Mouse (Mus musculus) lung, embryonic 14.5 days (tissue): Measurements from ENCODE around the gene Cux2. TPM values are rescaled to one million over a fixed set of nuclear protein-coding genes. Genes with fewer than 3 reads are reported as not detected.

Experiments
- ATAC-seq: fragments of 200-750 bp; cut with Nextera tagmentation; 2 replicates; pipeline ENCODE4 v1.8.0; 2017; ENCODE audit warnings: mild to moderate bottlenecking, moderate TSS enrichment, moderate library complexity; ENCODE audit not compliant: insufficient read depth
- DNase-seq: peaks from one replicate; pipeline ENCODE4 v3.0.0-alpha.2; 2015
- H3K27ac ChIP-seq: fragments of 300-500 bp; sonication (generic); 2 replicates; pipeline ENCODE4 v1.5.1; 2014; ENCODE audit warnings: low read depth, mild to moderate bottlenecking, moderate library complexity
- H3K27me3 ChIP-seq: fragments of 300-500 bp; sonication (generic); 2 replicates; pipeline ENCODE4 v1.6.1; 2014; ENCODE audit warnings: low read length, control low read depth; ENCODE audit not compliant: insufficient read depth
- H3K36me3 ChIP-seq: fragments of 300-500 bp; sonication (generic); 2 replicates; pipeline ENCODE4 v1.6.1; 2014; ENCODE audit warnings: control low read depth; ENCODE audit not compliant: insufficient read depth
- H3K4me1 ChIP-seq: fragments of 300-500 bp; sonication (generic); 2 replicates; pipeline ENCODE4 v1.6.1; 2014; ENCODE audit warnings: antibody characterized with exemption, control low read depth; ENCODE audit not compliant: insufficient read depth
- H3K4me2 ChIP-seq: fragments of 300-500 bp; sonication (generic); 2 replicates; pipeline ENCODE4 v1.6.1; 2014; ENCODE audit warnings: mild to moderate bottlenecking
- H3K4me3 ChIP-seq: fragments of 300-500 bp; sonication (generic); 2 replicates; pipeline ENCODE4 v1.5.1; 2014; ENCODE audit warnings: low read depth, low read length
- H3K9ac ChIP-seq: fragments of 300-500 bp; sonication (generic); 2 replicates; pipeline ENCODE4 v1.6.1; 2014
- H3K9me3 ChIP-seq: fragments of 300-500 bp; sonication (generic); 2 replicates; pipeline ENCODE4 v1.6.1; 2016; ENCODE audit warnings: low read depth, low read length, control low read depth
- CTCF ChIP-seq: IDR thresholded peaks from 2 replicates; pipeline ENCODE4 v1.5.1; 2016; ENCODE audit warnings: antibody characterized with exemption, low read depth
- WGBS: fragments of 180-500 bp; shearing (Covaris S2); extraction: QIAGEN DNeasy Blood & Tissue Kit; methylation state at CpG from one replicate; pipeline ENCODE4 v1.1.7; 2014; 5-methylcytosine and 5-hydroxymethylcytosine counted together
- polyA plus RNA-seq: library from polyadenylated mRNA; unstranded; fragments of >200 nt; fragmentation: Nextera tagmentation; extraction: Ambion mirVana; gene quantifications from 2 replicates; pipeline ENCODE4 v1.2.1, GENCODE M21; 2014

The Cux2 gene
- polyA plus RNA-seq, 1 experiment from 2014 or later: 4.0 TPM

DNA sequence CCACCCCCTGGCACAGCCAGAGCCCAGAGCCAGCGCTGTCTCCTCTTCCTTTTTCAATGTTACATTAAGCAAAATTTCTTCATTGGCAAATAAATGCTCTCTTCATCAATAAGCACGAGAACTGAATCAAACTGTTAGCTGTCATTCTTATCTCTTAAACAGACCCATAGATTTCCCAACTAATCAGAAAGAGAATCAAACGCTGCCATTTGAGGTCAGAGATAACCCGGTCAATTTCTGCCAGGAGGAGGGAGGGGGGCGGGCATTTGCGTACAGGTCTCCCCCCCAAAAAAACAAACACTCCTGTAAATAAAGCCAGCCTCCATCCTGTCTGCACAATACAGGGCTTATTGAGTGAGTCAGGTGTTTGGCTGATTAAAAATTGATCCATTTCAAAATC, 33.2 kb downstream of the Cux2 start:
- H3K27ac ChIP-seq: no peak overlapping the region
- H3K9ac ChIP-seq: no peak overlapping the region
- H3K36me3 ChIP-seq: no peaks in the 10 kb centered on the region
- H3K4me3 ChIP-seq: no peak overlapping the region
- DNase-seq (no peak), ATAC-seq (no peak)
- no peaks in the 10 kb centered on the region for H3K4me1 ChIP-seq
- H3K9me3 ChIP-seq: no peaks in the 10 kb centered on the region
- no peak overlapping the region for H3K4me2 ChIP-seq
- TF ChIP-seq CTCF: no peak
- no peaks in the 10 kb centered on the region for H3K27me3 ChIP-seq
- 53% methylated on average over 6 of the region's 6 CpGs for WGBS

DNA sequence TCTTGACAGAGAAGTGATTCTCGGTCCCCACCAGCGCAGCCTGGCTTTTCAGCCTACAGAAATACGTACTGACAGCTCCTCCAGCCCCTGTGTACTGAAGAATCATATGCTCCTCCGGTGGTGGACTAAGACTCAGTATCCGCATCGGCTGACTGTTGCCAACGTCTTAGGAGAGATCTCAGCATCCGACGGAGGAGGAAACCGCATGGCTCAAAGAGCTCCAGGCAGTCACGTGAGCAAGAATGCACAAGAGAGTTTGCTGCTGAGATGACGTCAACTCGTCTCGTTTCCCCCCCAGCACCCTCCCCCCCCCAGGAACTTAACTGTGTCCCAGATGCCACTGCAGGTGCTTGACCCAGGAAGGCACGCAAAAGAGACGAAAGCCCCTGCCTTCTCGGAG, 34.8 kb downstream of the Cux2 start:
- H3K4me1 ChIP-seq: no peaks in the 10 kb centered on the region
- ATAC-seq (no peak), DNase-seq (no peak)
- no peak overlapping the region for H3K9ac ChIP-seq
- TF ChIP-seq CTCF: no peak
- no peaks in the 10 kb centered on the region for H3K27me3 ChIP-seq
- H3K4me3 ChIP-seq: no peak overlapping the region
- H3K36me3 ChIP-seq: no peaks in the 10 kb centered on the region
- no peak overlapping the region for H3K4me2 ChIP-seq
- no peaks in the 10 kb centered on the region for H3K9me3 ChIP-seq
- no peak overlapping the region for H3K27ac ChIP-seq
- 74% methylated on average over 17 of the region's 17 CpGs for WGBS

DNA sequence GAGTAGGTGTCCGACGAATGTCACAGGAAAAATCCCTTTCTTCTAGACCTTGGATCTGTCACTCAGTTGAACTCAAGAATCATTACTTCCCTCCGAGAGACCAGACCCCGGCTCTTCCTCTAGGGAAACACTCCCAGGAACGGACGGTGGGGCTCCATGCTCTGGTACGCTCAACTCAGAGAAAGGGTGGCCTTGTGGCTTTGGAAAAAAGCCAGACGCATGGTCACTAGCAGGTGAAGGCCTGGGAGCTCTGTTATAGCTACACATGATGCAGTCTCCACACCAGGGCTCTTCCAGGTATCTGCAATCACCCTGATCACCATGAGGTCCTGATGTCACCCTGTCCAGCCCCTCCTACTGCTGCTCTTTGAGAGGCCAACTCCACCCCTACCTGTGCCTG, 35.2 kb downstream of the Cux2 start:
- no peak for TF ChIP-seq CTCF
- Histone ChIP-seq H3K4me2 (no peak overlapping the region), H3K27me3 (no peaks in the 10 kb centered on the region), H3K9ac (no peak overlapping the region), H3K36me3 (no peaks in the 10 kb centered on the region), H3K27ac (no peak overlapping the region), H3K9me3 (no peaks in the 10 kb centered on the region), H3K4me1 (no peaks in the 10 kb centered on the region), H3K4me3 (no peak overlapping the region)
- ATAC-seq (no peak), DNase-seq (no peak)
- 77% methylated on average over 8 of the region's 8 CpGs for WGBS

DNA sequence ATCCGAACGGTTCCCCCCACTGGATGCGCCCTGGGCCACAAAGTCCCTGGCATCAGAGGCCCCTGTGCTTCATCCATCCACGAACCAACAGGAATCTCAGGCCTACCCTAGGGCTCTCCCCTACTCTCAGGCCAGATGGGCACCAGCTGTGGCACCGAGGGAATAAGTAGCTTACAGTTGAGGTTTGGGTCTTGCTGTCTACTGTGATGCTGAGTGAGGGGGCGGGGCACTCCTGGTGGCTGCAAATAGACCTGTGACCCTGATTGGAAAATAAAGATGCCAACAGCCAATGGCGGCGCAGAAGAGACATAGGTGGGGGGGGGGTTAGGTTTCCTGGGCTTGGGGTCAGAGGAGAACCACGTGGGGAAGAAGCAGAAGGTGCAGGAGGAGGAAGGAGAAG, 38.6 kb downstream of the Cux2 start:
- Histone ChIP-seq H3K27ac (no peak overlapping the region), H3K36me3 (no peaks in the 10 kb centered on the region), H3K9ac (no peak overlapping the region), H3K4me2 (no peak overlapping the region), H3K4me1 (no peaks in the 10 kb centered on the region), H3K4me3 (no peak overlapping the region), H3K9me3 (no peaks in the 10 kb centered on the region), H3K27me3 (no peaks in the 10 kb centered on the region)
- no peak for DNase-seq
- 29% methylated on average over 9 of the region's 9 CpGs for WGBS
- no peak for TF ChIP-seq CTCF
- ATAC-seq: no peak

DNA sequence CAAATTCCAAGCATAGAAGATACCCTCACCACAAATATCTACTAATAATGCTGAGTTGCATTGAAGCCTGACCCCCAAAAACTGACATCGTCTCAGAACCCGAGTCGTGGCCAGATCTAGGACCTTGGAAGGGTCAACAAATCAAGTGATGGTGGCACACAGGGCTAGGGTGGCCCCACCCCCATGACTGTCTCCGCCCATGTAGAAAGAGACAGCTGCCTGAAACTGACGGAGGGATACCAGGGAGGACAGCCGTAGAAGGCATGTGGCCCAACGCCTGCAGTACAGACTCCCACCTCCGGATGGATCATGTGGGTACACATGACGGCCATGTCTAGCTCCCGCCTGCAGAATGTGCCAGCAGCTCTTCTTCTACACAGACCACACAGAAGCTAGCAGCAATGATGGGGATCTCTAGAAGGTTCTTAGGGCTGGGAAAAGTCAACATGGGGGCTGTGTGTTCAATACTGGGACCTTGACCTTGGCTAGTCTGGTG, 41.9 kb downstream of the Cux2 start:
- DNase-seq: no peak
- WGBS: 80% methylated on average over 10 of the region's 10 CpGs
- Histone ChIP-seq H3K27me3 (no peaks in the 10 kb centered on the region), H3K36me3 (no peaks in the 10 kb centered on the region), H3K4me1 (no peaks in the 10 kb centered on the region), H3K4me2 (no peak overlapping the region), H3K9me3 (no peaks in the 10 kb centered on the region), H3K4me3 (no peak overlapping the region), H3K9ac (no peak overlapping the region), H3K27ac (no peak overlapping the region)
- no peak for TF ChIP-seq CTCF
- ATAC-seq: no peak

DNA sequence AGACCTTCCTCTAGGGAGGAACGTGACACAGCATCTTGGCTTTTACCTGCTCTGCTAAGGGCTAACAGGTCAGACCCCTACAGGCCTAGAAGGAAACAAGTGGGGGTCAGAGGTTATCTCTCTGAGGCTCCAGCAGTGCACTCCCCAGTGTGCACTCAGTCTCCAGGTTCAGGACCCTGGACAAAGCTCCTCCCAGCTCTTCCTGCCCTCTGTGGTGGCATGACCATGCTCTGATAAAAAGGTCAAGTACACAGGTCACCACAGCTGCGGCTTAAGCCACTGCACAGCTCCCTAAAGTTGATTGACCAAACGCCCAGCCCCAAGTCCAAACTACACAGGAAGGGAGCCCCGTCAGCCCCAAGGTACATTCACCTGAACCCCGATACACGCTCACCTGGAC, 46.4 kb downstream of the Cux2 start:
- Histone ChIP-seq H3K9me3 (no peaks in the 10 kb centered on the region), H3K36me3 (no peaks in the 10 kb centered on the region), H3K4me2 (no peak overlapping the region), H3K9ac (no peak overlapping the region), H3K4me3 (no peak overlapping the region), H3K27ac (no peak overlapping the region), H3K4me1 (no peaks in the 10 kb centered on the region), H3K27me3 (peaks cover 3% of the 10 kb centered on the region; the same call in 1 of the 2 replicates)
- DNase-seq (no peak), ATAC-seq (no peak)
- no peak for TF ChIP-seq CTCF
- 51% methylated on average over 6 of the region's 6 CpGs for WGBS

DNA sequence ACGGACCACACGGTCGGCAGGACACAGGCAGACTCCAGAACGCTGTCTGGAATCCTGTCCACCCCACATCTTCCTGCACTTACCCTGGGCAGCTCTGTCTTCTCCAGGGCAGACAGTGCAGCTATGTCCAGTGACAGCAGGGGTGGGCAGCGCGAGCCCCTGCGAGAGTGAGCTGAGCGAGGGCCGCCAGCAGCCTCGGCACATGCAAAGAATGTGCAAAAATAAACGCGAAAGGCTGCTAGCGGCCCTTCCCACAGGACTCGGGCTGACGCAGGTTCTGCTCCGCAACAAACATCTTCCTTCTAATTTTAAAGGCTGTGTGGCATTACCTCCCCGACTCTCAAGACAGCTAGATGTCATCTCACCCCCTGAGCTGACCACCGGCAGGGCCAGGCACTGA, 47.8 kb downstream of the Cux2 start:
- no peak for ATAC-seq
- no peak overlapping the region for H3K4me3 ChIP-seq
- 37% methylated on average over 18 of the region's 18 CpGs for WGBS
- peaks cover 3% of the 10 kb centered on the region; the same call in 1 of the 2 replicates for H3K27me3 ChIP-seq
- H3K27ac ChIP-seq: no peak overlapping the region
- no peaks in the 10 kb centered on the region for H3K9me3 ChIP-seq
- no peak overlapping the region for H3K9ac ChIP-seq
- H3K36me3 ChIP-seq: no peaks in the 10 kb centered on the region
- TF ChIP-seq CTCF: no peak
- no peak overlapping the region for H3K4me2 ChIP-seq
- no peaks in the 10 kb centered on the region for H3K4me1 ChIP-seq
- no peak for DNase-seq

DNA sequence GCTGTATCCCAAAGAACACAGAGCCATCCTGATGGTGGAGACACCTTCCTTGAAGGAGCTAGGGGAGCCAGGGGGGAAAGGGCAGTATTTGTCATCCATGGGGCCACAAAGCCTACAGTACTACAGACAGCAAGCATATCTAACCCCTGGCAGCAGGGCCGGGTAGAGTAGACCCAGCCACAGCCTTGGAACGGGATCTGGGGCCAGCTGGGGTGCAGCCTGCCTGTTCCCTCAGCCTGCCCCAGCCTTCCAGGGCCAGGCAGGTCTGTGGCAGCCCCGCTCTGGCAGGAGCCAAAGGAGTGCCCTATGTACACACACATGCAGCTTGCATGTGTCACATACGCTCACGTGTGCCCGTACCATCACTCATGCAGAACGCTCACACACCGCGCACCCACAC, 48.6 kb downstream of the Cux2 start:
- no peak for TF ChIP-seq CTCF
- WGBS: 87% methylated on average over 9 of the region's 9 CpGs
- Histone ChIP-seq H3K36me3 (no peaks in the 10 kb centered on the region), H3K9ac (no peak overlapping the region), H3K27me3 (peaks cover 3% of the 10 kb centered on the region; the same call in 1 of the 2 replicates), H3K27ac (no peak overlapping the region), H3K4me2 (no peak overlapping the region), H3K4me1 (no peaks in the 10 kb centered on the region), H3K9me3 (no peaks in the 10 kb centered on the region), H3K4me3 (no peak overlapping the region)
- ATAC-seq: no peak
- DNase-seq: no peak
